Mouse (Mus musculus): ENCODE measurements around the gene Chic2.

GRCm38 (mm10) chr5:74980154-74980553 is 64.4 kb downstream of the Chic2 start:
- TF ChIP-seq CTCF (IDR thresholded peaks at IDR 0.05; ENCODE audit: low read depth): no peak
- TF ChIP-seq EP300 (optimal IDR thresholded peaks at IDR 0.05): no peak
